Mouse (Mus musculus) Muller cell, postnatal 12 days (primary cell): ENCODE data around the gene Fam207a.

ENCODE experiments used
- DNase-seq: peaks from one replicate; pipeline ENCODE4 v3.0.0-alpha.2; 2015; ENCODE audit errors: inconsistent ontology term

The Fam207a gene

DNA sequence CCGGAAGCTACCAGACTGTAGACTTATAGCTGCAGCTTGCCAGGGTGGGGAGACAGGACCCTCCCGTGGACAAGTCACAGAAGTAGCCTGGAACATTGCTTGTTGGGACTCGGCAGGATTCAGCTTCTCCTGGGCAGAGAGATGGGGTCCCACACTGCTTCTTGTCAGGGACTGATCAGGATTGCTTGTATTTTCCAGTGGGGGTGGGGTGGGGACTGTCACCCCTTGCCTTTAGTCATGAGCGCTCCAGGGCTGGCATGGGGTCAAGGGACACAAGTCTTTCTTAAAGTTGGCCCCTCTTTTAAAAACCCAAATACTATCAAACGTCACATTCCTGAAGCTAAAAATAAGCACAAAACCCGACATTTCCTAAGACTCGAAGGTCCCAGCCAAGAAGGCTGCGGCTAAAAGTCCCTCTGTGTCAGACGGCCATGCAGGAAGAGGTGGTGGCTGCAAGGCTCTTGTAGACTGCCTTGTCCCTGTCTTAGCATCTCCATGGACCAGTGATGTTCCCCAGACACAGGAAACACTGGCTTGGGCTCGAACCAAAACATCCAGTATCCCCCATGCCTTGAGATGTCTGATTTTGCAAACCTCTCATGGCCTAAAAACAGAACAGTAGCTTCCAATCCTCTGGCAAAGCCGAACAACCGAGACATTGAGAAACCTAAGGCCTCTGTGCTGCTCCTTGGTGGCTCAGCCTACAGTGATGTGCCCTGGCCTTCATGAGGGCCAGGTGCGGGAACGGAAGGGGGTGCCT lies 60.2 kb downstream of the Fam207a start:
- no peak for DNase-seq

DNA sequence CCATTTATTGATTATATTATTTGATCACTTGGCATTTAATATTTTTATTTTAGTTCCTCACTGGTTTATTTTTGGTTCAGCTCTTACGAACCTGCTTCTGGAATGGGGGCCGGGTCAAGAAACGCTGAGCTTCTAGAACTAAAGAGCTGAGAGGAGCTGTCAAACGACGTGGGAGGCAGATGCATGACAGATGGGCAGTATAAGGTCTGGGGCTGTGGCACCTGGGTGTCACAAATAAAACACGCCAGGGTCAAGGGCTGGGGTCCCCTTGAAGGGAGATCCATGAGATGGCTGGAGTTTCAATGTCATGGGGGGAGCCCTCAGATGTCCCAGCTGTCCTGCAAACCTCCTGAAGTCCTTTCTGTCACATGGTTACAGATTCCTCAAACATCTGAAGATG lies 60.8 kb downstream of the Fam207a start:
- DNase-seq = no peak

DNA sequence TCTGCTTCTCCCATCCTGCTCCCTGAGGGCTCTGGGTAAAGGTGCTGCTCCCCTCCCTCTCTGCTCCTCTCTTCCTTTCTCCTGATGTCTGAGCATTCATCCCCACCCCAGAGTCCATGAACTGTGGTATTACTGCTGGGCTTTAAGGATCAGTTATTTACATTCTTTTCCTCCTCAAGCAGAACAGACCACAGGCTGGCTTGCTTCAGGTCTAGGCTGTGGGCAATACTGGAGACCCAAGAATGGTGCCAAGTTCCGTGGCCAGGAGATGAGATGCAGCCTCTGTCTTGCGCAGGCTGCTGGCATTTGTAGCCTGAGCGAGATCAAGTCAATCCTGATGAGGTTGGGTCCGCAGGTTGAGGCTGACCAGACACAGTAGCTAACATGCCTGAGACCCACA lies 63.8 kb downstream of the Fam207a start:
- DNase-seq = no peak

DNA sequence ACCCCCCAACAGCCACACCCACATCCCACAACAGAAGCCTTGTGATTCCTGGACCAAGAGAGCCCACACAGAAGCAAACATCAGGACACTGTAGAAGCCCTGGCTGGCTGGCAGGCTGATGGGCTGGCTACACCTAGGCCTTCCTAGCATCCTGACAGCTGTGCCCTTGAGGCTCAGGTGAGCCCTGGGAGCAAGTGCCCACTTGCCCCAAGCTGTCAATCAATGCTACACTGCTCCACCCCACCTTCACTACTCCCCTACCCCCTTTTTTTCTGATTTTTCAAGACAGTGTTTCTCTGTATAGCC lies 65.5 kb downstream of the Fam207a start:
- no peak for DNase-seq

DNA sequence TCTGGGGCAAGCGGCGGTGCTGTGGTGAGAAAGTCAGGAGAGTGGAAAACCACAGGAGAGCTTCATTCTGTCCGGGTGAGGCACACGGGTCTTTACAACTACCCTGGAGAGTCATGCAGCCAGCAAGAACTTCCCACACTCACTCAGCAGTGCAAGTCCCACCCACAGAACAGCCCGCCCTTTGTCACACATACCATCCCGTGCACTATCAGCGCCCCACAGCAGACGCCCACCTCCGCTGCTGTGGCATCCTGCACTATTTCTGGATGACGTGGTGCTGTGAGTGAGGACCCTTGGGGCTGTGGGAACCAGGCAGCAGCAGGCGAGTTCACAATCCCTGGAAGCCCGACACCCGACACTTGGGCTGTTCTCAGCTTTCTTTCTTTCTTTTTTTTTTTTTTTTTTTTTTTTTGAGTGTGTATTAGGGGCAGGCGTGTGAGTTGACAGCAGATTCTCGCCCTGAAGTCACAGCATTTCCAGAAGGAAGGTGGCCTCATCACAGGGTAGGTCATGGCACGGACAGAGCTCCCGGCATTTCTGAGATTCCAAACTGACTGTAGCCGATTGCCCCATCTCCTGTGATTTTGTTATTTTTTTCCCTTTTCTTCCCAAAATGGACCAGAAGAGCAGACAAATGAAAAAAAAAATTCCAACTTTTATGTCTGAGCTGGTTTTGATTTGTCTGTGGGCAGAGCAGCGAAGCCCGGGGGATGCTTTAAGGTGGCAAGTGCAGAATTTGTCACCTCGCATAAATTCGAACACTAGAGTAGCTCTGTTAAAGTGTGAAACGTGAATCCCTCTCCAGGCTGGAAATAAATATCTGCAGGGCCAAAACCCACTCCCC lies 66.0 kb downstream of the Fam207a start:
- DNase-seq = peak; percentile 60

DNA sequence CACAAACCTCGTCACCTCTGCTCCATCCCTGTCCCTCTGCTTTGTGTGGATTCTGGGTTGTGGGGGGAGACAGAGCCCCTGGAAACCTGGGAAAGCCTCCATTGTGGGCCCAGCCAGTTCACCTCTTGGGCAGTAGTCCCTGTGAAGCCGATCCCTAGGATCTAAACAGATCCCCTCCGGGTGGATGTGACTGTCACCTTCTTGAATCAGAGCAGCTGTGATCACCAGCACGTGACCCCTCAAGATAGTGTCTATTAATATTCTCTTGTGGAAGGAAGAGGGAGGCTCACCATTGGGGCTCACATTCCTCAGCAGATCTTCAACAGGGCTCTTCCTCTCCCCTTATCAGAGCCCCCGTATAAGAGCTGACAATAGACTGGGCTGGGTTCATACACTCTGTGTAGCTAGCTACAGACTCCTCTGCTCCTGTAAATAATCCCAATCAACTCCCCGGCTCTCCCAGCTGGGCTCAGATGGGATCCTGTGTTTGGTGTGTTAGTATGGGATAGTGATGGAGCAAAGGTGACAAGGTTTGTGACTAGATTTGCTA lies 66.8 kb downstream of the Fam207a start:
- DNase-seq = no peak

DNA sequence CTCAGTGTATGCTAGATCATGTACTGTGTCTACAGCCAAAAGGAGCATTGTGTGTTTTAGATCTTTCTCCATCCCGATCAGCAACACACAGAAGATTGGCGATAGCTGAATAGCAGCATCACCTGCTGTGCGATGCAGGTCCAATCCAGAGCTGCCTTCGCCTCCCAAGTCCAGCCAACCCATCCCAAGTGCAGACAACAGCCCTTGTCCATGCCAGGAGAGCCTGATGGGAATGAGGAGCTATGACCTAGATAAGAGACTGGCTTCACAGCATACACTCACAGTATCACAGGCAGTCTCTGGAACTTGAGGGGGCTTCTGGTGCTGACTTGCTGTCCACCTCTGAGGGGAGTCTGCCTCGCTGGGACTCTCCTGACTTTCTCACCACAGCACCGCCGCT lies 67.4 kb downstream of the Fam207a start:
- no peak for DNase-seq

DNA sequence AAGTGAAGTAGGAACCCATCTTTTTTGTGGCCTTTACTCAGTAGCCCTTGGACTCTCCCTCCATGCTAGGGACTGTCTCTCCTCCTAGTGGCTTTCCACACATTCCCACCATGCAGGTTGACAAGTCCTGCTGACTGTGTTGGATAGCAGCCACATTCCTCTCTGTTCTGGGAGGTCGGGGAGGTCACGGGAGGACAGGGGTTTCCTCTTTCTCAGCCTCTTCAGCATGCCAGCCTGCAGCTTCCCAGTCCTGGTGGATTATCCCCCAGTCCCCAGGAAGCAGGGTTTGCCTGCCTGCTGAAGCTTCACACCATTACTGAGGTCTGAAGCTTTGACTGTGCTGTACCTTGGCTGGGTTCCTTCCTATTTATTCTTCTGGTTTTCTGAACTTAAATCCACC lies 67.8 kb downstream of the Fam207a start:
- DNase-seq = peak; percentile 85

DNA sequence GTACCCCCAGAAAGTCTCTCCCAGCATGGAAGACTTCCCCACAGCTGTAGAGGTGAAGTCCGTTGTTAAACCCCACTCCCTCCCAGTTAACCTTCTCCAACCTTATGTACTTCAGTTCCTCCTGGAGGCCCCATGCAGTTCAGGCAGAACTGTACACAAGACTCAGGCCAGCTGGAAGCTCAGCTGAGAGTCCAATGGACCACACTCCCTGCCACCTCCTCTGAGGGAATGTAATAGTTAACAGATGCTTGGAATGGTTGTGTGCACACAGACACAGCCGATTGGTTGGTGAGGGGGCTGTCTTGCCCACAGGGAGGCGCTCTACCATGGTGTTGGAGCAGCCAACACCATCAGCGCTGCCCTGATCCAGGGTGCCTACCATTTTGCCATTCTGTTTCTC lies 73.3 kb downstream of the Fam207a start:
- DNase-seq = no peak

DNA sequence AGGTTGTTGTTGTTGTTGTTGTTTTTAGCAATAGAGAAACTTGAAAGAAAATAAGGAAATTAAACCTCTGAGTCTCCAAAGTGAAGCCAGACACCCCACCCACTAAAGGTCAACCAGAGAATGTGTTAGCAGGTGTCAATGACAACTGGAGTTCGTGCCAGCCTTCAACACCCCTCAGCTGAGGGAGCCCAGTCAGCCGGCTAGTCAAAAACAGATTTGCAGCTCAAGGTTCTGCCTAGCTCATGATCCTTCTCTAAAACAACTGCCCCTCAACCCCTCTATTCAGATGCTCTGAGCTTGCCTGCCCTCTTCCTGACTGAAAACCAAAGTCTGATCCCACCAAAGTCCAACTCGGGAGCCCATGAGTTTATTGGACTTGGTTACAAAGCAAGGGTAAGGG lies 73.8 kb downstream of the Fam207a start:
- DNase-seq = no peak

DNA sequence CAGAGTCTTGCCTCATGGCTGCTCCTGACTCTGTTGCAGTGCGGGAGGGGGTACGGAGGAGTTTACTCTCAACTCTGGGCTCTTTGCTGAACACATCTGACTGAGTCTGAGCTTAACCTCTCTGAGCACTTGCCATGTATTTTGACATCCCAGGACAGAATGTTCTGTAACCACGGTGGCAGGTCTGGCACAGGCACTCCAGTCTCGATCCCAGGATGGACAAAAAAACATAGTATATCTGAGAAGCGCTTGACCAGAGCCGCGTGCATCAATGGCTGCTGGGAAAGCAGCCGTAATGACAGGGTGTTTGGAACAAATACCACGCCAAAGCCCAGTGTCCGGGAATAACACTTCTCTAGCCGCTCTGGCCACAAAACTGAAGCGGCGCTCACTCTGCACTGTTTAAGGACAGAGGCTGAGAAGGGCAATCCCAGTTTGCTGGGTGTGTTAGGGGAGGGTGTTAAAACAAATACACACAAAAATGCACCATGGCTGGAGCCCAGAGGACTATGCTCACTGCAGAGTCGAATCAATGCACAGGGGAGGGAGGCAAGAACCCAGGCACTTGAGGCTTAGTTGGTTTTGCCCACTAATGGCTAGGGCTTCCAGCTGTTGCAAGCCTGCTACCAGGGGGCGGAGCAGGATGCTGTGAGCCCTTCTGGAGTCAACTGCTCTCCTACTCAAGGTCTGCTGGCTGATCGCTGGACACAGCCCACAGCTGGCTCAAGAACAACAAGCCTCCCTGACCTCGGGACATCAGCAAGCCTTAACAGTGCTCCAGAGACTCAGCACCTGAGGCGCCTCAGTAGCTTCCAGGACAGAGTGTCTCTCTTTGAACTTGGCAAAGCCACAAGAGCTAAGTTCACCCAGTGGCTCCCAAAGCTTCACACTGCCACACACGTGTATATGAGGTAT lies 74.5 kb downstream of the Fam207a start:
- no peak for DNase-seq

DNA sequence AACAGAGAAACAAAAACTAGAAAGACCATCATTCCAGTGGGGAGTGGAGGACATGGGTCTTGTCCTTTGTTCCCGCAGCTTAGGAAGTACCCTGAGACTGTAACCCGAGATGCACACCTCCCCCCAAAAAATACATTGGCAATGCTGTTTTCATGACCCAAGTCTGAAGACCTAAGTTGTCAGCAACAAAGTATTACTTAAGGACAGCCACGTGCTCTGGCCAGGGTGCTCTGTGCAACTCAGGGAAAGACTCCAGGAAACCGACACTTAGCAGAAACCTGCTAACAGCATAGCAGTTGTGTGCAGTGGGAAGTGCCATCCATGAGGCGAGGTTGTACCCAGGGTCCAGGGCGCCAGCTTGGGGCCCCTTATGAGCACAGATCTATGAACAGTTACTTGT lies 75.3 kb downstream of the Fam207a start:
- DNase-seq = no peak

DNA sequence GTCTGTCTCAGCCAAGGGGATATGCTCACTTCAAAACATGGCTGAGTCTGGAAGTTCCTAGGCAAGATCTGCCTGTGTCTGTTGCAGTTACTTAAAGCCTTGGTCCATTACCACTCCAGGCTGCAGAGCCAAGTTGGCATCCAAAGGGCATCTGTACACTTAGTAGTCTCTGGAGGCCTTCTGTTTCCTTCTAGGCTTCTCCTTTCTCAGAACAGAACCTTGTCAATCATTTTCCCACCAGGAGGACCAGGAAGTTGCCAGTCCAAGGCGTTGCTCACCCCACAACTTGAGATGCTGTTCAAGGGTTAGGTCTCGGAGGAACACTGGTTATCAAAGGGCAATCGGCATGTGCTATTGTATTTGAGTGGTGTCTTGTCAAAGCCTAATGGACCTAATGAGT lies 76.6 kb downstream of the Fam207a start:
- DNase-seq = no peak

DNA sequence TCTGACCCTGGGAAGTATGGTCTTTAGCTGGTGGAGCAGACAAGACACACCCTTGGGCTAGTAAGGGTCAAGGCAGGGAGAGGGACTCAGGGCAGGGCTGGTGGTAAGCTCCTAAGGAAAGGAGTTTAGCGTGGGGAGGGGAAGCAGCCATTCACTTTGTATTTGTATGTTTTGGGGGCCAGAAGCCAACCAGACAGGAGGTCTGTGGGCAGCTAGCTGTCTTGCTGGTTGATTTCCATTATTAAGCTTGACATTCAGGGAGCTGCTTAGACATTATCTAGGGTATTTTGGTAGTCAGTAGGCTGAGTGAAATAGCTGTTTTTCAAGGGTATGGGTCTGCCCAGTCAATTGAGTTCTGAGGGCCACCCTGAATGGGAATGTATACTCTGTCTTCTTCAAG lies 77.6 kb downstream of the Fam207a start:
- DNase-seq = no peak
